Mouse (Mus musculus) thymus, postnatal 25 days (tissue): ENCODE data around the gene Hist2h3c1.

Experiments
- DNase-seq: peaks from one replicate; pipeline ENCODE4 v3.0.0; 2022

The Hist2h3c1 gene

DNA sequence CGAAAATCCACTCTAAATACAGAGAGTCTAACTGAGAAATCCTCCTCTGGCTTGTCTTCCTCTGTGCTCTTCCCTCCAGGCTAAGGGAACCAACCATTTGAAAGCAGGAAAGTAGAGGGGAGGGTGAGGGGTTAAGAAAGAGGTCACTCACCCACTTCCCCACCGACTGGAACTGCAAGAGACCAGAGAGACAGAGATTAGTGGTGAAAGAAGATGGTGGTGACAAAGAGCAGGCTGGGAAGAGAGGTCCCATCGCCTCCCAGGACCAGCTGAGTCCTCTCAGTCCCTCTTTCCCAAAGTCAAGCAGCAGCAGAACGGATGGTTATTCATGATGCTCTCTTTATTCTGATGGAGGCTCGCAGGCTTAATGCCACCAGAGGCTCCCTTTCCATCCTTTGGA, 46.9 kb downstream of the Hist2h3c1 start:
- DNase-seq: no peak

- DNase-seq: no peak
Measured at GRCm38 (mm10) chr3:96293787-96294186, 47.3 kb downstream of the Hist2h3c1 start, which contains the start of gene Fcgr1. TSS of gene Fcgr1 (minus strand) at chr3:96293969.
